Mouse (Mus musculus) 3134 (cell line): ENCODE data around the gene Ampd2.
A peak's percentile ranks its signal among the peaks of the same experiment; 100 is the strongest.

Source experiments
- DNase-seq: peaks from one replicate; pipeline ENCODE4 v3.0.0-alpha.2; 2011; ENCODE audit warnings: low spot score; ENCODE audit not compliant: insufficient read length; ENCODE audit errors: extremely low read depth

The Ampd2 gene

DNA sequence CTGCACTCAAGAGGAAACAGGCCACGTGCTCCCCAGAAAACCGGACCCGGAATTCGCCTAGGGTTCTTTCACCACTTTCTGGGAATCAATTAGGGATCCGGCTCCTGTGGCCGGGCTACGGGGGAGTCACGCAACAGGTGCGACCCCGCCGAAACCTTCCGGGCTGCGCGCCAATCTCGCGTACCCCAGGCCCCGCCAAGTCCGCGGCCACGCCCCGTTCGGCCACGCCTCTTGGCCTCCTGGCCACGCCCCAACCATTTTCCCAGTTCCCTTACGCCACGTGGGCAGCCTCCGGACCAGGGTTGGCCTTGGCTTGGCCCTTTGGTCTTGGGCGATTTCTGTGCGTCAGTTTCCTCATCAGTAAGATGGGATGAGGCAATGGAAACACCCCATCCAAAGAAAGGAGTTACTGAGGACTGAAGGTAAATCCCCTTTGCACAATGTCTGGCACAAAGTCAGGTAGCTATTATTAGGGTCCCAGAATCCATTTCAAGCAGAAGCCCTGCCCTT lies at the start of gene Ampd2:
Ampd2 (minus strand) TSS at position 182 of the 510 bp plus-strand sequence.
- peak; percentile 89 for DNase-seq

DNA sequence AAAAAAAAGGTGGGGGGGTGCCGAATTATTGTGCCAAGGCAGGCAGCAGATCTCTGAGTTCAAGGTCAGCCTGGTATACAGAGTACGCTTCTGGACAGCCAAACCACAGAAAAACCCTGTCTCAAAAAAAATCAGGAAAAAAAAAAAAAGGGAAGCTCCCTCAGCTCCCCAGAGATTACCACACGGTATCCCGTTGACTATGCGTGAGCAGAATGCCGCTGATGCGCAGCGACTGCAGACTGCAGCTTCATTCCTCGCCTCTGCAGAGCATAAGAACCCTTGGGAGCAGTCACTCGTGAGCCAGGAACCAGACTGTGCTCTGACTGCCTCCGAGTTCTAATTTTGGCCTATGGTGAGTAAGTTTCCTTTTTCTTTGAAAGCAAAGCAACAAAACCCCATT lies 48.2 kb upstream of the Ampd2 start:
- no peak for DNase-seq

DNA sequence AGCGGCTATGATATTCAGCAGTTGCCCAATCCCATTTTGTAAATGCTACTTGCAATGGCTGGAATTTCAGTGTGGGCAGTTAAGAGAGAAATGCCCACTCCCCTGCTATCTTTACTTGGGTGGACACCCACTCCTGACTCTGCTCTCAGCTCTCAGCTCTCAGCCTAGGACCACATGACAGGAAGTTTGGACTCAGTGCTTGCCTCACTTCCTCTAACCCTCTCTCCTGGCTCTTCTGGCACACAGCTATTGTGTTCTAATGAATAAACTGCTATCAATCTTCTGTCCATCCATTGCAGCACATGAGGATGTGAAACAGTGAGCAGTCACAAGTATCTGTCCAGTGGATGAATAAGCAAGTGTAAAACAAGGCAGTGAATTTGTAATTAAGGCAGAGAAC lies 46.0 kb upstream of the Ampd2 start:
- DNase-seq, result no peak

DNA sequence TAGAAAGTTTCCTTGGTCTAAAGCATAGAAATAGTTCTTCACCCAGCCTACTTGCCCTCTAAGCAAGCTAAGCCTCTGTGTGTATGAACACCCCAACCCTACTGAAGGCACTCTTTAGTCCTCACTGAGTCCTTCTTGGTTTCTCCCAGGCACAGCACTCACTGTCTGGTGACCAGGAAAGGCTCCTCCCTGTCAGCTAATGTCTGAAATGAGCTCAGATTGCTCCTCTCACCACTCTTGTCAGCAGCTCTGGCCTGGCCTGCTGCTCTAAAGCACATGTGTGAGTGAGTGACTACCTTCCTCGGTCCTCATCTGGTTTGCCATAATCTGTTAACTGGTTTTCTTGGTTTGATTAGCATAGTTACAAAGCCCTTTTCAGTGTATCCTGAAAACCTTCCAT lies 45.4 kb upstream of the Ampd2 start:
- no peak for DNase-seq

DNA sequence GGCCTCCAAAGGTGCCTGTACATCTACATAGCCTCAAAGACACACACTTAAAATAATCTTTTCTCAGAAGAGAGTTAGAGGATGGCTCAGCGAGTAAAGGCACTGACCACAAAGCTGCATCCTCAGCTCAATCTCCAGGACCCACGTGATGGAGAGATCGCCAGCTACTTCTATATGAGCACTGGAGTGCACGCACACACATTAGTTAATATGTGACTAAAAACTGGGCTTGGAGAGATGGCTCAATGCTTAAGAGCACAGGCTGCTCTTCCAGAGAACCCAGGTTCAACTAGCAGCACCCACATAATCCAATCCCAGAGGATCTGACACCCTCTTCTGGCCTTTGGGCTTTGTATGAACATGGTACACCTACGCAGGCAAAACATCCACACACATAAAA lies 44.8 kb upstream of the Ampd2 start:
- DNase-seq, result no peak

DNA sequence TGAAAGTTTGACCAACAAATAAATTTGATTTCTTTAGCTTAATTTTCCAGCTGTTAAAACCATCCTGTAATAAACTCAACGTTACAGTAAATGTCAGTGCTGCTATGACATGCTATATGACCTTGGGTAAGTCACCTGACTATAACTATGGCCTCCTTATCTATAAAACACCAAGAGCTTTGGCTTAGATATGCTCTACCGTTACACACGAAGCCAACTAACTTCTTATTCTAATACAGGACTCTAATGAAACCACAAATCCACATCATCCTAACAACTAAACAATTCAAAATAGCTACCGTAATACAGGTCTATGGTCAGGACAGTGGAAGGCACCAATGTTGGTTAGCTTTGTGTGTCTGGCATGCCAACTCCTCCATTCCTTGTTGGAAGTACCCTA lies 43.4 kb upstream of the Ampd2 start:
- DNase-seq, result no peak

DNA sequence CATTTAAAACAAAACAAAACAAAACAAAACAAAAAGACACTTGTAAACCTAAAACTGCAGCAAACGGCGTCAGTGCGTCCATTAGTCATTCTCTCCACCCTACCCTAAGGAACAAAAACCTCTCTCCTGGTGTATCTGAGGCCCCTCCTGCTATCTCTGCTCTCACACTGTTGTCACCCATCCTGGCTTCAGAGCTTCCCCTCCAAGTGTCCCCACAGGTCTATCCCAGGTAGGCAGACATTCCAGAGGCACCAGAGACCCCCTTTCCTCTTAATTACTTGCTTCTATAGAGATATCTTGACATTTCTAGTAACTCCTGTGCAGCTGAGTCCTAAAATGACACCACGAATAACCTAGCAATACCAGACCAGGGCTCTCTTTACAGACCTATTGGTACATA lies 42.9 kb upstream of the Ampd2 start:
- no peak for DNase-seq

DNA sequence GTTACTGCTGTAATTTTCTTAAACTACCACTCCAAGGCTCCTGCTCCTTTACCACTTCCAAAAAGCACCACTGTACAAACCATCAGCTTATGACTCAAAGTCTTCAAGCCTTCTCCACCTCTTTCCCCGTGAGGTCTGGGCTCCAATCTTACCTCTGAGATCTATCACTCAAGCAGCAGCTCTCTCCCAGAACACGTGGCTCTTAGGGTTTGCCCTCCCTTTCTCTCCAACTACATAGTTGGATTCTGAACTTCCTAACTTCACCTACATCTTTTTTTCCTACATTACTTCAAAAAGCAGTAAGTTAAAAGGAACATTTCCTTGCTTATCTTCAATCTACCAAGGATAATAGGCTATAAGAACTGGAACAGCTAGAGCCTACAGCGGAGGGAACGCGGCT lies 42.1 kb upstream of the Ampd2 start:
- no peak for DNase-seq

DNA sequence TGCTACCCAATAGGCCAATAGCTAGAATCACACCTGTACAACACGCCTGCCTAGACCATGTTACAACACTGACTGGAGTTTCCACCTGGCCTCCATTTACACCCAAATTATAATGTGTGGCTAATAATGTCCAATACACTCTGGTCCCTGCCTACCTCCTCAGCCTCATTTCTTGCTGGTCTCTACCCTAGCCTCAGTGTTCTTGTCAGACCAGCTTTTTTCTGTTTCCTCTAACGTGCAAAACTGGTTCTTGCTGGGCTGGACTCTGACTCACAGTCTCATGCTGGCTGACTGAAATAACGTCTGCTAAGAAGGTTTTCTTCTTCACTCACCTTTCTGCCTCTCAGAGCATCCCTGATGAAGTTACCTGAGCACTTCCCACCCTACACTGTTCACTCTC lies 39.9 kb upstream of the Ampd2 start:
- DNase-seq, result no peak

DNA sequence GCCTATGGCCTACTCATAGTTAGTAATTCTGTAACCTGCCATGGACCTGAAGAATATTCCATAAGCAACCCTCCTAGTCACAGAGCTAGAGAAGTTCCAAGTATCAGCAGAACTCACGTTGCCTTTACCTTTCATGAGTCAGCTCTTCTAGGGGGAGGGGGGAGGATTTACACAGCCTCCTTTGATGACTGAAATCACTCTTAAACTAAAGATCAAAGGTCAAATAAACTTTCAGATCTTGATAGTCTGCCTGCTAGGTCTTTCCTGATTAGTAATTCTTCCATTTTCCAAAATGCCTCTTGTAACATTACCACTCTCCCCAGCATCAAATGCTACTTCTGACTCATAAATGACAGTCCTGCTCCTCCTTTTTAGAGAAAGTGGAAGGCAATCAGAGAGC lies 37.7 kb upstream of the Ampd2 start:
- DNase-seq, result no peak

DNA sequence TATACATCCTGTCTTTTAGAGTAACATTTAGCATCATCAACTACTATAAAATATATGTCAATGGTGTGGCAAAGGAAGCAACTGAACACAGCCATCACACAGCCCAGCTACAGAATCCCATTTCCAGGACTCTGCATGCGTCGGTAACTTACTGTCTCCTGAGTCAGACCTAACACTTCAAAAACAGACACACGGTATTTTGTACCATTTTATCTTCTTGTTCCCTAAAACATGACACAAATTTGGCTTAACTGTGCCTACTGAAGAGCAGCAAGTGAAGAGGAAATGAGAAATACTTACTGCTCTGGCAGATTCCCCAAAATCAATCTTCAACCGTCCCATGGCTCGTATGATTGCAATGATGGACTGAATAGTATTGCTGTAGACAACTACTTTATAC lies 36.8 kb upstream of the Ampd2 start:
- DNase-seq, result no peak

DNA sequence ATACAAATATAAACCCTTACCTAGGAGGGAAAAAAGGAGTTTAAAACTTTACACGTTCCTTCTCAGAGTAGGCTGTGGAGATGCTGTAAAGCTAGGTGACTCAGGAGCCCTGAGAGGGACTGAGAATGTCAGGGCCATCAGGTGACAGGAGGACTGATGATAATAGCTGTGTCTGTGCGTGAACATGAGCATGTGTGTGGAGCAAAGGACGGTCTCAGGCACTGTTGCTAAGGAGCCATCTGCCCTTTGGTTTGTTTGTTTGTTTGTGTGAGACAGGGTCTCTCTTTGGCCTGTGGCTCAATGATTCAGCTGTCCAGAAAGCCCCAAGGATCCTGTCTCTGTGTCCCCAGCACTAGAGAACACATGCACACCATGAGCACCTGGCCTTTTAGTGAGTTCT lies 34.6 kb upstream of the Ampd2 start:
- DNase-seq, result no peak

DNA sequence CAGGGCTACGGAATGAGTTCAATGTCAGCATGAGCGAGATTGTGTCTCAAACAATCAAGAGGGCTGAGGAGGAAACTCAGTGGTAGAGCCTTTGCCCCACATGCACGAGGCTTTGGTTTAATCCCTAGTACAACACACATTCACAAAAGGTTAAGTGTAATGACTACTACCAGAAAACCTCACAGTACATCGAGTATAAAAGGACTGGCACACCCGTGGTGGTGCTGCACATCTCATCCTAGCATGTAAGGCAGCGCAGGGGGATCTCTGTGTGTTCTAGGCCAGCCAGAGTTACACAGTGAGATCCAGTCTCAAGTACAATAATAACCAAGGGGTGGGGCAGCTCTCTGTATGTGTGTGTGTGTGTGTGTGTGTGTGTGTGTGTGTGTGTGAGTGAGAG lies 31.0 kb upstream of the Ampd2 start:
- no peak for DNase-seq

DNA sequence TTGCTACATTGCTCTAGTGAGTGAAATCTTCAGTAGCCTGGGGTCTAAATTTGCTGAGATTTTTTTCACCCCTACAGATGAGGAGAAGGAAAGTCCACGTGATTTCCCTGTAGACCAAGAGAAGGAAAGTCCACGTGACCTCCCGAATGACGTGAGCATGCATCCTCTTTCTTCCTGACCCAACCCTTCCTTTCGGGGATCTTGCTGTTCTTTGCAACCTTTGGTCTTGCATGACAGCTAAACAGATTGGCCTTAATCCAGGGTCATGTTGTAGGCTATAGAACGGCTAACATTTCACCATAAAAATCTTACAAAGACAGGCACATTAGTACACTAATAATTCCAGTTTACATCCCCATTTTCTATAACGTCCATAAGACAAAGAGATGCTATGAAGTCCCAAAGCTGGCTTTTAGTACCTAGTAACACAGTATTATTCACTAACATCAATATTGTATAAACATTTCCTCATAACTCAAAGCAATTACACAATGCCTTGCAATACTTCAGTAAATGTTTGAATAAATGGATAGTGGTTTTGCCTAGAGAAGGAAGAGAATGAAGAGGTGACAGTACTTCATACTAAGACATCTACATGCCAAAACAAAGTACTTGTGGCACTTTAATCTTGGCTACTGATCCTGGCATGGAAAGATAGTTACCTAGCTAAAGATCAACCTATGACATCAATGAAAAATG lies 27.3 kb upstream of the Ampd2 start:
- no peak for DNase-seq

DNA sequence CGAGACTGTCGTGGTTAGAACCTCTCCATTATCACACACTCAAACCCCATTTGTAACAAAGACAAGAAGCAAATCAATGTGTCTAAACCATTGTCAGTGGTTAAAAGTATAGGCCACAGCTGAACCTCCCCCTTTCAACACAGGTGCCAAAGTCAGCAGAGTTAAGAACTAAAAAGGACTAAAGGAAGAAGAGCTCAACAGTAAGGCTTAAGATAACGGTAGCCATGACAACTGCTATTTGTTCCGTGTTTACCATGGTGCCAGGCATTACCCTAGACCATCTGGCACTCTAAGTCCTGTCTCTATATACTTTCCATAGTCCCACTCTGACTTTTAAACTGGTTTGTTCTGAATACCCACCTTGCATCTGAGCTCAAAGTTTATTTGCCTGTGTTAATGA lies 26.2 kb upstream of the Ampd2 start:
- no peak for DNase-seq

DNA sequence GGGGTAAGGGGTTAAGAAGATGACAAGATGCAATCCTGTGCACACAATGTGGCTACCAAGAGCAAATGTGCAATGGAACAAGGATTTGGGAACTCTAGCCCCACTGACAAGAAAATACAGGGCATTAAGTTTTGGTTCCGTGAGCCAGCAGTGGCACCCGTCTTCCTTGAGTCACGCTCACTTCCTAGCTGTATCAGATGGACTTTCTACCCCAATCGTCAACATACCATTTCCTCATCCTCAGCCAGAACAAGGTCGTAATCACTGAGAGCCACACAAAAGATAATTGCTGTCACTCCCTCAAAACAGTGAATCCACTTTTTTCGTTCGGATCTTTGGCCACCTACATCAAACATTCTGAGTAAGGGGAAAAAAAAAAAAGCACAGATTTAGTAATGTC lies 25.8 kb upstream of the Ampd2 start:
- DNase-seq, result no peak

DNA sequence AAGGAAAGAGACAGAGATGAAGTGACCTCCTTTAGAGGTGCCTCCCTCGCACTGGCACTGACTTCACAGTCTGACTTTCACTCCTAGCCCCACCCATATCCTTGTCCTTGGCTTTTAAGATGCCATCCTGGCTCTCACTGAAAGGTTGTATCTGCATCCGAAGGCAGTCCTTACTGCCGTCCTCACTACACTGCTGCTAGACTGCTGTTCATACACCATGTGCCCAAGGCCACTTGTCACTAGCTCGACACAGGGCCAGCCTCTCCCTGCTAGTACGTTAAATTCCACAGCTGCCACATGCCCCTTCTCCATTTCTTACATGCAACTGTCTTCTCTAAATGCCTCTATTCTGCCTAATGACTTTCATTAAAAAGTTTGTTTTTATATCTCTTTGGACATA lies 24.9 kb upstream of the Ampd2 start:
- DNase-seq, result no peak

DNA sequence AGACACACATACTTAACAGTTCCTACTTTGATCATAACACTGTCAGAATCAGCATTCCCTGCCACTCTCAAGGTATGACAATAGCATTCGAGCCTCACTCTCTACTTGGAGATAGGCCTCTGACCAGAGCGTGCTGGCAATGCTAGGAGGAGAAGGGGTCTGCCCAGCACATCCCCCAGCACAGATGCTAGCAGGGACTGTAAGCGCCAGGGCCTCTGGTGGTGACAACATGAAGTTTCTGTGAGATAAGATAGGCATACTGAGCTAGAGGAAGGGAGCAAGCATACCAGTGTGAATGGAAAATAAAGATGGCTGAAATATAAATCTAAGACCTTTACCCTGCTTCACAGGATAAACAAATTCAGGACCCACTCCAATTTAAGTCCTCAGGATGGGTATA lies 18.8 kb upstream of the Ampd2 start:
- DNase-seq, result no peak

DNA sequence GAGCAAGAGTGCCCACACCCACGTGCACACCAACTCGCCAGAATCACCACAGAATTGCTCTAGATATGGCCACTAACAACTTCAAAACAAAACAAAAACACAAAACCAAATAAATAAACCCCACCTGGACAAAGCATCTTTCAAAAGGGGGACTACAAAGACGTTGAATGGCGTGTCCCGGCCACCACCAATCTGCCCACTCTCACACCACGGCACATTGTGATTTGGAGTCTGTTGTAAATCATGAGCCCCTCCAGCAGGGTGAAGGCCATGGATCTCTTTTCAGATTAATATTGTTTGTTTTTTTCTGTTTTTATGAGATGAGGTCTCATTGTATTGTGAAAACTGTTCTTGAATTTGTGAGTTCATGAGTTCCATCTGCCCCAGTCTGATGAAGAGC lies 15.6 kb upstream of the Ampd2 start:
- no peak for DNase-seq

DNA sequence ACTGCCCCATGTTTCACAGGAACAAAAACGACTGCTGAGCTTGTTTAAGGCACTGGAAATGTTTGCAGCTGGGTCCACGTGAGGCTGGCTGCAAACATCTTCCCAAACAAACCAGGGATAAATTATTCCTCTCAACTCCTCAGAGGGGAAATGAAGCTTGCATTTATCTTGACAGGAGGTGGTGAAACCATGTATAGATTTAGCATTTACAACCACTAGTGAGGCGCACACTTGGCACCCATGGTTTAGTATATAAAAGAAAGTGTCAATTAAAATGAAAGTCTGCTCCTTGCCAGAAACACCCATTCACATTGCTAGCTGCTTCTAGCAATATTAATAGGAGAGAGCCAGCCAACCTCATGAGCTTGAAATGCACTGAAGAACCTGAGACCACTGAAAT lies 15.1 kb upstream of the Ampd2 start:
- no peak for DNase-seq

DNA sequence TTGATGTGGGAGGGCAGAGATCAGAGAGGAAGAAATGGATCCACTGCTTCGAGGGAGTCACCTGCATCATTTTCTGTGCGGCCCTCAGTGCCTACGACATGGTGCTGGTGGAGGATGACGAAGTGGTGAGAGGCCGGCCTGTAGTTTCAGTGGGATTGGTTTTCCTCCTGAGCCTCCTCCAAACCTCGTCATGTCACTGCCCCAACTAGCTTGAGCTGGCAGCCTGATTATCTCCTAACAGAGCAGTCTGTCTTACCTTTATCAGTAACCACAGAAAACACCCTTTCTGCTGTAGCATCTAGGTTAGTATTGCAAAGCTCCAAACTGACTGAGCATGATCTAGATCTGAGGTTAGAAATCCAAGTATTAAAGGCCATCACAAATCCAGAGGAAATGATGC lies 11.9 kb upstream of the Ampd2 start:
- DNase-seq, result no peak

DNA sequence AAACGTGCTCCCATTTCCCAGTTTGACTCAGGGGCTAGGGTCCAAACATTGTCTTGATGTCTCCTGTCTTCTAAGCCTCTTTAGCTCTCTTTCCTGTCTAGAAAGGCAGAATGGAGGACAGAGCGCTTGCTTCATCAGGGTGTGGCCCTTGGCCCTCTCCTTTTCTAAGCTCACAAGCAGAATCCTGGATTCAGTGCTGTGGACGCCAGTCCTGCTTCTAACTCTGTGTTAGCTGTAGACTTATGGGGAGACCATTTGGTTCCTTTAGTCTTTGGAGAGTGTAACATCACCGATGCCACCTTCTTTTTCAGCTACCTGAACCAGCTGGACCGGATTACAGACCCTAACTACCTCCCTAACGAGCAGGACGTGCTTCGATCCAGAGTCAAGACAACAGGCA lies 11.2 kb upstream of the Ampd2 start:
- DNase-seq, result no peak

DNA sequence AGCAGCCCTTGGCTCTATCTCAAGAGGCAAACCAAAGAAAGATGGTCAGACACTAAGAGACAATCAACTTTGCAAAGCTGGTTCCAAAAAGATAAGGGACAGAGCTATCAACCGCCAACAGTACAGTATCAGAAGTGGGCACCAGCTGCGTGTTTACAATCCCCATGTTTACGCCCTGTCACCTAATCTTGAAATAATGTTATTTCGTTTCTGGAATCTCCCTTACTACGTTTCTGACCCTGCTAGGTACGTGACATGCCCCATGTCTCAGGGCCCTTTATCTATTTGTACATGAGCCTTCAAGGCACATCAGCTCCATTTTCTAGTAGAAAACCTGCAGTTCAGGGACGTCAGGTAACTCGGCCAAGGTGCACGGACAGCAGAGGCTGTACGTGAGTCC lies 10.3 kb upstream of the Ampd2 start:
- DNase-seq, result no peak
